Mouse (Mus musculus) CH12.LX (cell line): ENCODE results near the gene Htr1a.

ENCODE experiments used
- CTCF ChIP-seq, 2 experiments: IDR thresholded peaks in 1 of 2; conservative IDR thresholded peaks in 1 of 2; 2 replicates each; pipeline ENCODE4 v1.5.1; 2011 to 2012; ENCODE audit warnings: low read depth in 2 of 2, low read length in 2 of 2, improper control_type of control experiment in 1 of 2, inconsistent platforms in 1 of 2, mild to moderate bottlenecking in 1 of 2, moderate library complexity in 1 of 2
- ELF1 ChIP-seq: IDR thresholded peaks from 2 replicates; pipeline ENCODE4 v1.6.1; 2014; ENCODE audit warnings: low read depth, mild to moderate bottlenecking, inconsistent platforms, low read length, improper control_type of control experiment
- HCFC1 ChIP-seq: IDR thresholded peaks from 2 replicates; pipeline ENCODE4 v1.6.1; 2012; ENCODE audit warnings: low read depth, mild to moderate bottlenecking, inconsistent platforms, low read length, improper control_type of control experiment
- MAX ChIP-seq: IDR thresholded peaks from 2 replicates; pipeline ENCODE4 v1.6.1; 2011; ENCODE audit warnings: low read length, improper control_type of control experiment
- MYC ChIP-seq: IDR thresholded peaks from 2 replicates; pipeline ENCODE4 v1.6.1; 2011; ENCODE audit warnings: low read depth, mild to moderate bottlenecking, improper control_type of control experiment, low read length
- POLR2A ChIP-seq: IDR thresholded peaks from 2 replicates; pipeline ENCODE4 v1.6.1; 2011; ENCODE audit warnings: low read depth, mild to moderate bottlenecking, improper control_type of control experiment, low read length
- SIN3A ChIP-seq: IDR thresholded peaks from 2 replicates; pipeline ENCODE4 v1.6.1; 2012; ENCODE audit warnings: low read length, improper control_type of control experiment, inconsistent platforms
- TBP ChIP-seq: conservative IDR thresholded peaks from 2 replicates; pipeline ENCODE4 v1.6.1; 2011; ENCODE audit warnings: low read depth, low read length, improper control_type of control experiment
- USF1 ChIP-seq: IDR thresholded peaks from 2 replicates; pipeline ENCODE4 v1.6.1; 2014; ENCODE audit warnings: low read depth, mild to moderate bottlenecking, inconsistent platforms, low read length, improper control_type of control experiment
- ZC3H11A ChIP-seq: IDR thresholded peaks from 2 replicates; pipeline ENCODE4 v1.6.1; 2012; ENCODE audit warnings: low read depth, mild to moderate bottlenecking, inconsistent platforms, low read length, improper control_type of control experiment

DNA sequence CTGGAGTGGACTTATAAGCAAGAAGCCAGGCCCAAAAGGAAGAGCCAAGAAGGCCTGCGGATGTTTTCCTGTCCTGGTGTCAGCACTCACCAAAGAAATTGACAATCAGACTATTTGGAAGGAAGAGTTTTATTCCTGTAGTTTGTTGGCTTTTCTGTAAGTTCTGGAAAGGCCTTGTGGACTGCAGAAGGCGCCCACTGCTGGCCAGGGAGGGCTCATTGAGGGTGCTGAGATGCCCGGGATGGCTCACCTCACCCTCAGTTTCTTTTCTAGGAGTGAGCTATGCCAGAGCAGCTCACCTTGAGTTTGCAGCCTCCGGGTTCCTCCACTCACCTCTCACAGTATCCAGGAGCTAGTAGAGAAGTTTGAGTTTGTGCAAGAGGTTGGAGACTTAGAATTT lies 2.8 kb downstream of the Htr1a start:
- TF ChIP-seq POLR2A (no peak), ZC3H11A (no peak), ELF1 (no peak), CTCF (conservative IDR thresholded peaks at IDR 0.05 in 1 of 2, IDR thresholded peaks at IDR 0.05 in 1 of 2; ENCODE audit: low read depth in 2 of 2, low read length in 2 of 2) (no peak), SIN3A (no peak), USF1 (no peak), HCFC1 (no peak), TBP (no peak), MAX (no peak), MYC (no peak)
